Mouse (Mus musculus): ENCODE measurements at regions not wholly inside any gene's neighbourhood (a gene's known extent, or its start where the extent isn't known, plus 50 kb on each side); places are given as distances from the start of the nearest gene placed in this dataset.

DNA sequence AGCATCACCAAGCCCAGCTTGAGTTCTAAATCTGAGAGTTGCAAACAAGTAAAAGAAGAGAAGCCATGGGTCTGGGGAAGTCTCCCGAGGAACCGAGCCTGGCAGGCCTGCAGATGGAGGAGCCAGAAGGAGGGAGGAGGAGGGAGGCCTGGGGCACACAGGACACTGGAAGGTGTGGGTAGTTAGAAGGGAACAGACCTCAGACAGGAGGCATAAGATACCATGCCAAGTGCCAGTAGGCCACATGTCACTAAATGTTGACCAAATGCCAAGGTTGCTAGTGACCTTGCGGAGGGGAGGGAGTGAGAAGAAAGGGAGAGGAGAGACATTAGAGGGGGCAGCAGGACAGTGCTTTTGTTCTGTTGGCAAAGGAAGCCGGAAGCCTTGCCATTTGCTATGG is 274.2 kb downstream of the Ptpru start:
- H3K36me3 ChIP-seq (replicated peaks in 1 of 2; ENCODE audit: control insufficient read depth in 1 of 2, insufficient read depth in 1 of 2, low read length in 1 of 2), result no peaks in the 10 kb centered on the region
- TF ChIP-seq SMC3 (IDR thresholded peaks at IDR 0.05; ENCODE audit: low read depth, low read length) (no peak), MAFK (IDR thresholded peaks at IDR 0.05; ENCODE audit: insufficient replicate concordance, low read length) (no peak), ZNF384 (IDR thresholded peaks at IDR 0.05; ENCODE audit: low read depth, low read length) (no peak), GABPA (IDR thresholded peaks at IDR 0.05; ENCODE audit: insufficient replicate concordance, low read depth, low read length) (no peak), BHLHE40 (IDR thresholded peaks at IDR 0.05; ENCODE audit: low read depth, low read length) (no peak), USF2 (conservative IDR thresholded peaks at IDR 0.05; ENCODE audit: low read depth, low read length) (no peak), USF1 (IDR thresholded peaks at IDR 0.05; ENCODE audit: low read depth, low read length) (no peak), CHD1 (IDR thresholded peaks at IDR 0.05; ENCODE audit: low read depth, low read length) (no peak), JUN (IDR thresholded peaks at IDR 0.05; ENCODE audit: insufficient read depth, low read depth, low read length) (no peak), NRF1 (IDR thresholded peaks at IDR 0.05; ENCODE audit: low read depth, low read length) (no peak), ZMIZ1 (IDR thresholded peaks at IDR 0.05; ENCODE audit: low read depth, low read length) (no peak), RCOR1 (conservative IDR thresholded peaks at IDR 0.05; ENCODE audit: low read depth, low read length) (no peak), UBTF (IDR thresholded peaks at IDR 0.05; ENCODE audit: low read depth, low read length) (no peak), ELF1 (IDR thresholded peaks at IDR 0.05; ENCODE audit: low read depth, low read length) (no peak), PAX5 (IDR thresholded peaks at IDR 0.05; ENCODE audit: low read length) (no peak), ZKSCAN1 (IDR thresholded peaks at IDR 0.05; ENCODE audit: borderline replicate concordance, low read depth, low read length) (no peak), POLR2AphosphoS2 (IDR thresholded peaks at IDR 0.05; ENCODE audit: low read depth, low read length) (no peak), TCF12 (IDR thresholded peaks at IDR 0.05; ENCODE audit: low read depth, low read length) (no peak), MAZ (IDR thresholded peaks at IDR 0.05; ENCODE audit: low read depth, low read length) (no peak)
- dilution Hi-C loops (cut with MboI; ENCODE audit: extremely low pct_ligation_motif_present, extremely low pct_unique_long_range_greater_than_20kb, low sequenced_read_pairs), result no loop called here
- in situ Hi-C loops (cut with MboI; ENCODE audit: low pct_ligation_motif_present, low pct_unique_long_range_greater_than_20kb, low sequenced_read_pairs), result no loop called here
- no peak overlapping the region for H3K4me3 ChIP-seq (replicated peaks in 1 of 3; ENCODE audit: low read depth in 2 of 3, low read length in 2 of 3, poor library complexity in 1 of 3)
- H3K27ac ChIP-seq (ENCODE audit: insufficient read depth, low read depth), result no peak overlapping the region
- H3K9me3 ChIP-seq (replicated peaks; ENCODE audit: low read length), result peaks cover 10% of the 10 kb centered on the region
- peaks cover 86% of the 10 kb centered on the region for H3K27me3 ChIP-seq (replicated peaks)
- H3K79me2 ChIP-seq (replicated peaks; ENCODE audit: control insufficient read depth, extremely low read depth, insufficient read depth, poor library complexity, severe bottlenecking), result no peaks in the 10 kb centered on the region
- no peak overlapping the region for H3K4me2 ChIP-seq (ENCODE audit: insufficient read depth, low read depth, poor library complexity, severe bottlenecking)
- H3K4me1 ChIP-seq (ENCODE audit: control insufficient read depth in 1 of 2, insufficient read depth in 2 of 2), result no peaks in the 10 kb centered on the region; a peak in 1 of 4 replicates
- no peak overlapping the region for H3K9ac ChIP-seq (ENCODE audit: insufficient read depth, low read depth)
- no peak for DNase-seq (ENCODE audit: extremely low read depth)

- no peak overlapping the region for H3K9ac ChIP-seq (ENCODE audit: insufficient read depth, low read depth)
- no peaks in the 10 kb centered on the region for H3K79me2 ChIP-seq (replicated peaks; ENCODE audit: control insufficient read depth, extremely low read depth, insufficient read depth, poor library complexity, severe bottlenecking)
- DNase-seq (ENCODE audit: extremely low read depth), result peak; percentile 8
- no peaks in the 10 kb centered on the region for H3K36me3 ChIP-seq (replicated peaks in 1 of 2; ENCODE audit: control insufficient read depth in 1 of 2, insufficient read depth in 1 of 2, low read length in 1 of 2)
- H3K4me2 ChIP-seq (ENCODE audit: insufficient read depth, low read depth, poor library complexity, severe bottlenecking), result no peak overlapping the region; the same call in 1 of the 2 replicates
- H3K4me1 ChIP-seq (ENCODE audit: control insufficient read depth in 1 of 2, insufficient read depth in 2 of 2), result no peaks in the 10 kb centered on the region; a peak in 1 of 4 replicates
- in situ Hi-C loops (cut with MboI; ENCODE audit: low pct_ligation_motif_present, low pct_unique_long_range_greater_than_20kb, low sequenced_read_pairs) (no loop called here), dilution Hi-C loops (cut with MboI; ENCODE audit: extremely low pct_ligation_motif_present, extremely low pct_unique_long_range_greater_than_20kb, low sequenced_read_pairs) (no loop called here)
- H3K27ac ChIP-seq (ENCODE audit: insufficient read depth, low read depth), result no peak overlapping the region
- H3K9me3 ChIP-seq (replicated peaks; ENCODE audit: low read length), result no peaks in the 10 kb centered on the region
- H3K27me3 ChIP-seq (replicated peaks), result peaks cover 88% of the 10 kb centered on the region
- H3K4me3 ChIP-seq (replicated peaks in 1 of 3; ENCODE audit: low read depth in 2 of 3, low read length in 2 of 3, poor library complexity in 1 of 3), result no peak overlapping the region
- peak; percentile 77 for TF ChIP-seq USF1 (IDR thresholded peaks at IDR 0.05; ENCODE audit: low read depth, low read length)
- TF ChIP-seq USF2 (conservative IDR thresholded peaks at IDR 0.05; ENCODE audit: low read depth, low read length), result peak; percentile 72
- TF ChIP-seq JUN (IDR thresholded peaks at IDR 0.05; ENCODE audit: insufficient read depth, low read depth, low read length), result no peak
- TF ChIP-seq ZKSCAN1 (IDR thresholded peaks at IDR 0.05; ENCODE audit: borderline replicate concordance, low read depth, low read length), result no peak
- no peak for TF ChIP-seq UBTF (IDR thresholded peaks at IDR 0.05; ENCODE audit: low read depth, low read length)
- TF ChIP-seq BHLHE40 (IDR thresholded peaks at IDR 0.05; ENCODE audit: low read depth, low read length), result 0 out of 2 replicates have a peak, but pooled peaks have one; percentile 13
- no peak for TF ChIP-seq MAX (IDR thresholded peaks at IDR 0.05; ENCODE audit: low read length)
- no peak for TF ChIP-seq JUND (conservative IDR thresholded peaks at IDR 0.05; ENCODE audit: low read depth, low read length)
- TF ChIP-seq ELF1 (IDR thresholded peaks at IDR 0.05; ENCODE audit: low read depth, low read length), result no peak
- TF ChIP-seq SIN3A (IDR thresholded peaks at IDR 0.05; ENCODE audit: low read length), result no peak
- no peak for TF ChIP-seq MAZ (IDR thresholded peaks at IDR 0.05; ENCODE audit: low read depth, low read length)
Measured at GRCm38 (mm10) chr4:131565203-131565602, 272.9 kb downstream of the Ptpru start.

Data from CH12.LX (cell line).